Mouse (Mus musculus): ENCODE data around the gene Inhbb. TPM values are rescaled to one million over a fixed set of nuclear protein-coding genes. Genes with fewer than 3 reads are reported as not detected.

The Inhbb gene
- polyA plus RNA-seq, 1 experiment from 2014 or later, result 0.65 TPM

DNA sequence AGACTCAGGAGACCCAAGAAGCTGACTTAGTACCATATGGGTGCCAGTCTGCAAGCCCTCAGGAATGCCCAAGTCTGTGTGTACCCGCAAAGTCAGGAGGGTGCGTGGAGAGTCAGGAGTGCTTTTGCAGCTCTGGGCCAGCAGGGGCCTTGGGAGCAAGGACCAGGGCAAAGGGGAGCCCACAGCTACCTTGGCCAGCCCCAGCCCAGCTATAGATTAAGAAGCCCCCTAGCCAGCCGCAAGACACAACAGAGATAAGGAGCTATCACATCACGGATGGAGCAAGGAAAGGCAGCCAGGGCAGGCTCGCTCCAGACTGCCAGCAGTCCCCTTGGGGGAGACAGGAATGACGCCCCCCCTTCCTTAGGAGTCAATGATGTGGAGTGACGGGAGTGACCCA lies 24.2 kb downstream of the Inhbb start:
- no peaks in the 10 kb centered on the region for H3K9me3 ChIP-seq (ENCODE audit: control insufficient read depth, low read length)
- TF ChIP-seq EP300 (optimal IDR thresholded peaks at IDR 0.05), result no peak
- no peak for TF ChIP-seq CTCF (IDR thresholded peaks at IDR 0.05; ENCODE audit: low read depth)
- no peak overlapping the region for H3K9ac ChIP-seq (ENCODE audit: low read length)
- H3K4me2 ChIP-seq (replicated peaks; ENCODE audit: low read depth), result no peak overlapping the region
- WGBS, result 80% methylated on average over 7 of the region's 7 CpGs
- H3K4me1 ChIP-seq (replicated peaks; ENCODE audit: control insufficient read depth, insufficient read depth), result no peaks in the 10 kb centered on the region
- ATAC-seq (ENCODE audit: low FRiP score, low TSS enrichment) (no peak), DNase-seq (ENCODE audit: low spot score) (no peak)
- H3K4me3 ChIP-seq (ENCODE audit: low read depth, low read length), result no peak overlapping the region
- no peak overlapping the region for H3K27ac ChIP-seq (replicated peaks)
- no peaks in the 10 kb centered on the region for H3K36me3 ChIP-seq (ENCODE audit: control insufficient read depth, insufficient read depth, low read length)
- H3K27me3 ChIP-seq (ENCODE audit: control insufficient read depth, insufficient read depth, low read length), result no peaks in the 10 kb centered on the region

GRCm38 (mm10) chr1:119391311-119391710 lies 30.7 kb downstream of the Inhbb start:
- H3K9me3 ChIP-seq (ENCODE audit: control insufficient read depth, low read length), result no peaks in the 10 kb centered on the region
- H3K27ac ChIP-seq (replicated peaks), result no peak overlapping the region
- H3K27me3 ChIP-seq (ENCODE audit: control insufficient read depth, insufficient read depth, low read length), result no peaks in the 10 kb centered on the region
- no peak overlapping the region for H3K4me3 ChIP-seq (ENCODE audit: low read depth, low read length)
- no peak overlapping the region for H3K9ac ChIP-seq (ENCODE audit: low read length)
- no peaks in the 10 kb centered on the region for H3K4me1 ChIP-seq (replicated peaks; ENCODE audit: control insufficient read depth, insufficient read depth)
- DNase-seq (ENCODE audit: low spot score) (no peak), ATAC-seq (ENCODE audit: low FRiP score, low TSS enrichment) (no peak)
- WGBS, result 67% methylated on average over 3 of the region's 3 CpGs
- TF ChIP-seq CTCF (IDR thresholded peaks at IDR 0.05; ENCODE audit: low read depth) (no peak), EP300 (optimal IDR thresholded peaks at IDR 0.05) (no peak)
- H3K4me2 ChIP-seq (replicated peaks; ENCODE audit: low read depth), result no peak overlapping the region
- no peaks in the 10 kb centered on the region for H3K36me3 ChIP-seq (ENCODE audit: control insufficient read depth, insufficient read depth, low read length)

DNA sequence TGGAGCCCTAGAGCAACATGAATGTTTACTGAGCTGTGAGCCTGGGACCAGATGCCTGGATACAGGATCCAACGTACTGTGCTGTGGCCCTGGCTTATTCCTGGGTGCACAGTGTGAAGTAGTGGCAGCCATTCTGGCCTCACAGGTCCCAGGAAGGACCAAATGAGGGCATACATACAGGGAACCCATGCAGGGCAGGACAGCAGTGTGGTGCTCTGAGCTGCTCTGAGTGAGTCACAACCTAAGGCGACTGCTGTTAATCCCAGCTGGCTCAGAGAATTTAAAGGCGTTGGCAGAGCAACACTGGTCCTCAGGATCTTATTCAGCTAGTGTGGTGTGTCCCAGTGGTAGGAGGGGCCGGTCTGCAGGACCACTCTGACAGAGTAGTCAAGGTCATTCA lies 31.4 kb downstream of the Inhbb start:
- DNase-seq (ENCODE audit: low spot score), result no peak
- TF ChIP-seq CTCF (IDR thresholded peaks at IDR 0.05; ENCODE audit: low read depth) (no peak), EP300 (optimal IDR thresholded peaks at IDR 0.05) (no peak)
- no peaks in the 10 kb centered on the region for H3K9me3 ChIP-seq (ENCODE audit: control insufficient read depth, low read length)
- H3K4me2 ChIP-seq (replicated peaks; ENCODE audit: low read depth), result no peak overlapping the region
- ATAC-seq (ENCODE audit: low FRiP score, low TSS enrichment), result no peak
- no peaks in the 10 kb centered on the region for H3K27me3 ChIP-seq (ENCODE audit: control insufficient read depth, insufficient read depth, low read length)
- no peak overlapping the region for H3K9ac ChIP-seq (ENCODE audit: low read length)
- no peaks in the 10 kb centered on the region for H3K4me1 ChIP-seq (replicated peaks; ENCODE audit: control insufficient read depth, insufficient read depth)
- H3K27ac ChIP-seq (replicated peaks), result no peak overlapping the region
- WGBS, result 53% methylated on average over 4 of the region's 4 CpGs
- no peak overlapping the region for H3K4me3 ChIP-seq (ENCODE audit: low read depth, low read length)
- no peaks in the 10 kb centered on the region for H3K36me3 ChIP-seq (ENCODE audit: control insufficient read depth, insufficient read depth, low read length)

GRCm38 (mm10) chr1:119389771-119390500 lies 32.1 kb downstream of the Inhbb start:
- Histone ChIP-seq H3K9ac (ENCODE audit: low read length) (no peak overlapping the region), H3K27ac (replicated peaks) (no peak overlapping the region), H3K9me3 (ENCODE audit: control insufficient read depth, low read length) (no peaks in the 10 kb centered on the region), H3K4me2 (replicated peaks; ENCODE audit: low read depth) (no peak overlapping the region), H3K4me3 (ENCODE audit: low read depth, low read length) (no peak overlapping the region), H3K36me3 (ENCODE audit: control insufficient read depth, insufficient read depth, low read length) (no peaks in the 10 kb centered on the region), H3K27me3 (ENCODE audit: control insufficient read depth, insufficient read depth, low read length) (no peaks in the 10 kb centered on the region), H3K4me1 (replicated peaks; ENCODE audit: control insufficient read depth, insufficient read depth) (no peaks in the 10 kb centered on the region)
- WGBS, result 59% methylated on average over 7 of the region's 7 CpGs
- TF ChIP-seq CTCF (IDR thresholded peaks at IDR 0.05; ENCODE audit: low read depth) (no peak), EP300 (optimal IDR thresholded peaks at IDR 0.05) (no peak)
- ATAC-seq (ENCODE audit: low FRiP score, low TSS enrichment) (no peak), DNase-seq (ENCODE audit: low spot score) (no peak)

DNA sequence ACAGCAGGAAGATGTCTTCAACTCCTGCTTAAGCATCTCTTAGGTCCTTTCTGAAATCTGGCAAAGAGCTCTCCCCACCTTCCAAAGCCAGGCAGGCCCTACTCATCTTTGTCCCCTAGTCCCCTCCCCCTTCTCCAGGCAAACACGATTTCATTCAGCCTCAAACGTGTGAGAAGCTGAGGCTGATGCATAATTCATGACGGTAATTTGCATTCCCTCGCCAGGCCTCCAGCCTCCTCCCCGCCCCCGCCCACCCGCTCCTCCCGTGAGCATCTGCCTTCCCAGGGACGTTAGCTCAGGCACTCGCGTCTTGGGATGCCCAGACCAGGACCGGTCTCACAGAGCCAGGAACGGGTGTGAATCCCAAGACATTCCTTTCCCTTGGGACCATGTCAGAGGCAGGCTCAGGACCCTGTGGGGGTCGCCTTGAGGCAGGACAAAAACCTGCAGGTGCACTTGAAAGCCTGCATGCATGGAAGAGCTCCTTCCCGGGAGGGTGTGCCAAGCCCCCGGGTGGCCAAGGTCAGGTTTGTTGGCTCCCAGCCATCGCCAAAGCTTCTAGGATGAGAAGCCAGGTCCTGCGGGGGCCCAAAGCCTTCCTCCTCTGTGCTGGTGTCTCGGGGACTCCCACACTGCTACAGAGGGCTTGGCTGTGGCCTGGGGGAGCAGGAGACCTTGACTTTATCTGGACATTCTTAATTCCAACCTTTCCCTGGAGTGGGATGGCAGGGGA lies 33.2 kb downstream of the Inhbb start:
- Histone ChIP-seq H3K27ac (replicated peaks) (no peak overlapping the region), H3K4me1 (replicated peaks; ENCODE audit: control insufficient read depth, insufficient read depth) (no peaks in the 10 kb centered on the region), H3K36me3 (ENCODE audit: control insufficient read depth, insufficient read depth, low read length) (no peaks in the 10 kb centered on the region), H3K4me2 (replicated peaks; ENCODE audit: low read depth) (no peak overlapping the region), H3K27me3 (ENCODE audit: control insufficient read depth, insufficient read depth, low read length) (no peaks in the 10 kb centered on the region), H3K9ac (ENCODE audit: low read length) (no peak overlapping the region), H3K9me3 (ENCODE audit: control insufficient read depth, low read length) (no peaks in the 10 kb centered on the region), H3K4me3 (ENCODE audit: low read depth, low read length) (no peak overlapping the region)
- no peak for TF ChIP-seq CTCF (IDR thresholded peaks at IDR 0.05; ENCODE audit: low read depth)
- ATAC-seq (ENCODE audit: low FRiP score, low TSS enrichment), result no peak
- WGBS, result 12% methylated on average over 19 of the region's 19 CpGs
- no peak for DNase-seq (ENCODE audit: low spot score)

DNA sequence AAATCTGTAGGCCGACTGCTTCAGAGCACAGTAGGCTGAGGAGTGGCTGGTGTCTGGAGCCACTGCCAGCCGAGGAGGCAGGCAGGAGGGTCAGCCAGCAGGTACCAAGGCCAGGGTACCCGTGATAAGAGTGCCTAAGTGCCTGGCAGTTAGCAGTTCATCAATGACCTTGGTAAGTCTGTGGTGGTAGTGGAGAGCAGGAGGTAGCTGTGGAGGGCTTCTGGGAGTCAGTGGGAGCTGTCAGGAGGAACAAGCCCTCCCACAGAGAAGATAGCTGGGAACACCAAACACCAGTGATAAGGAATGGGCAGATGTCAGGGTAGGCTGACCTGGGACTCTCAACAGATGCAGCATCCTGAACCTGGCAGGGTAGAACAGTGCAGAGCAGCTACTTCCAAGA lies 35.7 kb downstream of the Inhbb start:
- Histone ChIP-seq H3K4me1 (replicated peaks; ENCODE audit: control insufficient read depth, insufficient read depth) (no peaks in the 10 kb centered on the region), H3K9me3 (ENCODE audit: control insufficient read depth, low read length) (no peaks in the 10 kb centered on the region), H3K27ac (replicated peaks) (no peak overlapping the region), H3K9ac (ENCODE audit: low read length) (no peak overlapping the region), H3K4me2 (replicated peaks; ENCODE audit: low read depth) (no peak overlapping the region), H3K36me3 (ENCODE audit: control insufficient read depth, insufficient read depth, low read length) (no peaks in the 10 kb centered on the region), H3K27me3 (ENCODE audit: control insufficient read depth, insufficient read depth, low read length) (no peaks in the 10 kb centered on the region), H3K4me3 (ENCODE audit: low read depth, low read length) (no peak overlapping the region)
- no peak for TF ChIP-seq EP300 (optimal IDR thresholded peaks at IDR 0.05)
- TF ChIP-seq CTCF (IDR thresholded peaks at IDR 0.05; ENCODE audit: low read depth), result no peak
- ATAC-seq (ENCODE audit: low FRiP score, low TSS enrichment) (no peak), DNase-seq (ENCODE audit: low spot score) (no peak)
- WGBS, result 79% methylated on average over 3 of the region's 3 CpGs
